Mouse (Mus musculus): Measurements from ENCODE around the gene Hsd17b1.

Hsd17b1 gene

DNA sequence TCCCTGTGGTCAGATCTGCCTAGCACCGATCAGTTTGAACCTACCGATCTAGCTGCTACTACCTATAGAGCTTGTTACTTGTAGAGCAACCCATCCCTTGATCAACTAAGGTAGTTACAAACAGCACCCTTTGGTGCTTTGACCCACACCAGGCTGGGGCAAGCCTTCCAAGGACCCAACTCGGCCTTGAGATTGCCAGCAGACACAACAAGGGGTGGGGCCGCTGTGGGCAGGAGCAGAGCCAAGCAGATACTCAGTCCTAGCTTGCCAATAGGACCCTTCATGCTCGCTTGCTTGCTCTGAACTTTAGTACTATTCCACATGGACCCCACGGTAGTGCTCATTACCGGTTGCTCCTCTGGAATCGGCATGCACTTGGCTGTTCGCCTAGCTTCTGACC is at the start of gene Hsd17b1:
TSS of gene Hsd17b1 (plus strand) at position 291 of the 400 bp plus-strand sequence.
- no peak for DNase-seq (ENCODE audit: extremely low spot score)

GRCm38 (mm10) chr11:101029320-101029719 is 48.9 kb upstream of the Hsd17b1 start:
- DNase-seq (ENCODE audit: extremely low spot score), result no peak

GRCm38 (mm10) chr11:101030136-101030807 is 47.9 kb upstream of the Hsd17b1 start:
- DNase-seq (ENCODE audit: extremely low spot score), result no peak

DNA sequence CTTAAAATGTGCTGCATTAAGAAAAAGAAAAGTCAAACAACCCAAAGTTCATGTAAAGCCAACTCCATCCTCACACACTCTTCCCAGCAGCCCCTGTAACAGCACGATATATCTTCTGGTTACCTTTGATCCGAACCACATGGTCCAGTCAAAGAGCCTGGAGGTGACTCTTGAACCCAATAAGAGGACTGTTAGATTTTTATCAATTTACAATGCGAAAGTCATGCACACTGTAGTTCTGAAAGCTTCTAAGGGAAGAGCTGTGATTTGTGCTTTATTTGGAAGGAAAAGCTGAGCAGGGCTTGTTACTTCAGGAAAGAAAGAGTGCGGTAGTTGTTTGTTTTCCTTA is 47.4 kb upstream of the Hsd17b1 start:
- no peak for DNase-seq (ENCODE audit: extremely low spot score)

DNA sequence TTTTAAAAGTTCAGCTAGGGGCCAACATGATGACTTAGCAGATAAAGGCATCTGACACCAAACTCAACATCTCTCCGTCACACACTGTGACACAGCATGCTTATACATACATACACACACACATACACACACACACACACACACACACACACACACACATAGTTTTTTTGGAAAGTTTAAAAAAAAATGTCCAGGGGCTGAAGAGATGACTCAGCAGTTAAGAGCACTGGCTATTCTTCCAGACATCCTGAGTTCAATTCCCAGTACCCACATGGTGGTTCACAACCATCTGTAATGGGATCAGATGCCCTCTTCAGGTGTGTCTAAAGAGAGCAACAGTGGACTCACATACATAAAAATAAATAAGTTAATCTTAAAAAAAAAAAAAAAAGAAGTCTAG is 46.7 kb upstream of the Hsd17b1 start:
- no peak for DNase-seq (ENCODE audit: extremely low spot score)

GRCm38 (mm10) chr11:101033856-101034500 is 44.2 kb upstream of the Hsd17b1 start:
- no peak for DNase-seq (ENCODE audit: extremely low spot score)

- no peak for DNase-seq (ENCODE audit: extremely low spot score)
Observed at GRCm38 (mm10) chr11:101034614-101035327, 43.4 kb upstream of the Hsd17b1 start.

DNA sequence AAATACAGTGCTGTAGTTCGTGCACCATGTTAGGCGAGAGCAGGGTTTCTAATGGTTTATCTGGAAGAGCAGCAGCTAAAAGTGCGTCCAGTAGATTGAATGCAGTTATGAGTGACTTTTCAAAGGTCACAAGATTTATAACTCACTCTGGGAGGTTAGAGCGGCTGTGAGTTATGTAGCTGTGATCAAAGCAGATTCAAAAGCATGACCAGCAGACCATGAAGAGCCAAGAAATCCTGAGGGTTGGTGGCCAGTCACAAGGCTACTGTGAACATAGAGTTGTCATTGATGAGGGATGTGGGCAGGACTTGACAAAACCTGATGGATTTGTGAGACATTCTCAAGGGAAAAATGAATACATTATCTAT is 42.9 kb upstream of the Hsd17b1 start:
- no peak for DNase-seq (ENCODE audit: extremely low spot score)

DNA sequence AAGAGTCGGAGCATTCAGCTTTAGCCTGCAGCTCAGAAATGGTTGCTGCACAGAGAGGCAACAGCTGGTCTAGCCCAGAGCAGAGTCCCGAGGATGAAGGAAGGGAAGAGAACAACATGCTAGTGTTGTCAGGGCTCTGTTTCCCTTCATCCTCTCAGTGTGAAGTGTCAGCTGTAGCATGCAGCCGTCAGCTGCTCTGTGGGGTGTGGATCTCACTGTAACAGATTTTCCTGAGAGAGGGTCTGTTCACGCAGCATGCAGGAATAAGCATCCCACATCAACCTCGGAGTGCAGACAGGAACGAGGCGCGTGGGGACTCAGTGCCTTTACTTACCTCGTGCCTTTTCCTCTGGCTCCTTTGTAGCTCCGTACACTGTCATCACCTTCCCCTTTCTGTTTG is 40.4 kb upstream of the Hsd17b1 start:
- DNase-seq (ENCODE audit: extremely low spot score), result no peak

- DNase-seq (ENCODE audit: extremely low spot score), result no peak
Observed at GRCm38 (mm10) chr11:101045826-101046225, 32.4 kb upstream of the Hsd17b1 start.

GRCm38 (mm10) chr11:101046440-101046839 is 31.8 kb upstream of the Hsd17b1 start:
- no peak for DNase-seq (ENCODE audit: extremely low spot score)

DNA sequence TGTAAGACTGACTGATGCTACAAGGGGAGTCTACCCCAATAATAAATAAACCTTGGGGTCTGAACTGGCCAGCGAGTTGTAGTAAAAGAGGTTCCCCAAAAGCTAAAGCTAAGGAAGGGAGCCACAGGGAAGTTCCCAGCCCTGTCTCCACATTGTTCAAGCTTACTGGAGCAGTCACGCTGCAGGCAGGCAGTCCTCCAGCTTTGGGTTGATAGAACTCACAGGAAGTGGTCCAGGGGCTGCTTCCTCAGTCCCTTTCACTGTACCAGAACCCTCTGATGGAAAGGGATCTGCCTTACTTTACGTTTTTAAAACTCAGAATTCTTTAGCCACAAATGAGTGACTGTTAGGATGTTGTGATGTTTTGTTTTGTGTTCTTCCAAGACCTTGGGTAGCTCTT is 30.7 kb upstream of the Hsd17b1 start:
- no peak for DNase-seq (ENCODE audit: extremely low spot score)

DNA sequence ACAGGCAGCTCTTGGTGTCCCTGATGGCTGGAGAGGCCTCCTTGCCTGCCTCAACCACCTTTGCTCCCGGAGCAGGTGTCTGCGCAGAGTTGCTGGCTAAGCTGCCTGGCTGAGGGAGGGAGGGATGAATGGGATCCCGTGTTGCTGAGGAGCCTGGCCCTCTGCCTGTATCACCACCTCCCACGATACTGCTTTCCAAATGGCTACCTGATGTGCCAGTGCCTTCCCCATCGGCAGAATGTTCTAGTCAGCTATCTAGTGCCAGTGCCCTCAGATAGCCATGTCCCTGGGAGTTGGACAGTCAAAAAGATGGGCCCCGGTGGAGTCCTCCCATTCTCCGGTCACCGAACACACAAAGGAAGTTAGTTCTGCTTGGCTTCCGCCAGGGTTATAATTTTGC is 27.9 kb upstream of the Hsd17b1 start:
- no peak for DNase-seq (ENCODE audit: extremely low spot score)

- DNase-seq (ENCODE audit: extremely low spot score), result no peak
Observed at GRCm38 (mm10) chr11:101051051-101051493, 27.1 kb upstream of the Hsd17b1 start.

- no peak for DNase-seq (ENCODE audit: extremely low spot score)
Observed at GRCm38 (mm10) chr11:101051617-101052016, 26.6 kb upstream of the Hsd17b1 start.

DNA sequence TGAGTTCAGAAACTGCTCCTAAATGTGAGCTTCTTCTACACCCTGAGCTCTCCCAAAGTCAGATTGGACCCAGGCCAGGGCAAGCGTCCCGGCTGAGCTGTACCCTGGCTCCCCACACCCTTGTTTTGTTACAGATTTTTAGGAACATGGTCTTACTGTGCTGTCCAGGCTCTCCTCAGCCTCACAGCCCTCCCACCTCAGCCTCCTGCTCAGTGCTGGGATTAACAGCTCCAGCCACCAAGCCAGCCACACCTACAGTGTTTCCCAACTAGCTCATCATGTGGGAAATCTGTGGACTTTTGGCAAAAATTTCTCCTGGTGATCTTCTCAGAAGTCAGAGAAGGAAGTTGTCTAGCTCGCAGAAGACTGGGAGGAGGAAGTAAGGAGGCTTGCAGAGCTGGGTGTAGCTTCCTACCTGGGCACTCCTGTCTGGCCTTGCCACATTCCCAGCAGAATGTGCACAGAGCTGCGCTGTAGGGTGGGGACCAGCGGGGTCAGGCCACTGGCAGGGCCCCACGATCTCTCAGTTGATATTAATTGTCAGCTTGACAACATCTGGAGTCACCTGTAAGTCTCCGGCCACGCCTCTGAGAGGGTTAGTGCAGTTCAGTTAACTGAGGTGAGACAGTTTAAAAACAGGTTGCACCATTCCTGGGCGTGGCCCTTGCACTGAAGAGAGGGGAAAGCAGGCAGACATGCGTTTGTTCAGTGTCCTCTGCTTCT is 25.3 kb upstream of the Hsd17b1 start:
- no peak for DNase-seq (ENCODE audit: extremely low spot score)

GRCm38 (mm10) chr11:101053974-101054373 is 24.2 kb upstream of the Hsd17b1 start:
- DNase-seq (ENCODE audit: extremely low spot score), result no peak

GRCm38 (mm10) chr11:101055418-101055817 is 22.8 kb upstream of the Hsd17b1 start:
- DNase-seq (ENCODE audit: extremely low spot score), result no peak

GRCm38 (mm10) chr11:101056885-101057284 is 21.3 kb upstream of the Hsd17b1 start:
- no peak for DNase-seq (ENCODE audit: extremely low spot score)

GRCm38 (mm10) chr11:101057860-101058259 is 20.4 kb upstream of the Hsd17b1 start:
- peak; percentile 79 for DNase-seq (ENCODE audit: extremely low spot score)

DNA sequence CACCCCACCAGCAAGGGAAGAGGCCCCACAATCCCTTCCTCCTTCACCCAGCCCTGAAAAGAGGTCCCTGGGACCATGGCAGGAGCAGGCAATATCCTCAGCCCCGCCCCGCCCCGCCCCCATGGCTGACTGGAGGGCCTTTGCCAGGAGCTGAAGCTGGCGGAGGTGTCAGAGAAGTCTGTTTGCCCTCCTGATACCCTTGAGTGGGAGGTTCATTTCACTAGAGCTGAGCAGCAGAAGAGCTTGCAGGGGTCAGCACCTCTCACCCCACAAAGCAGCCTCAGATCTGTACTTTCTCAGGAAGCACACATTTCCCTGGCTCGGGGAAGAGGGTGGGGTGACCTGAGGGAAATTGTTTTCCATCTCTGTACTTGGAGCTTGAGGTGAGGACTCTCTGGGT is 19.5 kb upstream of the Hsd17b1 start:
- DNase-seq (ENCODE audit: extremely low spot score), result no peak

DNA sequence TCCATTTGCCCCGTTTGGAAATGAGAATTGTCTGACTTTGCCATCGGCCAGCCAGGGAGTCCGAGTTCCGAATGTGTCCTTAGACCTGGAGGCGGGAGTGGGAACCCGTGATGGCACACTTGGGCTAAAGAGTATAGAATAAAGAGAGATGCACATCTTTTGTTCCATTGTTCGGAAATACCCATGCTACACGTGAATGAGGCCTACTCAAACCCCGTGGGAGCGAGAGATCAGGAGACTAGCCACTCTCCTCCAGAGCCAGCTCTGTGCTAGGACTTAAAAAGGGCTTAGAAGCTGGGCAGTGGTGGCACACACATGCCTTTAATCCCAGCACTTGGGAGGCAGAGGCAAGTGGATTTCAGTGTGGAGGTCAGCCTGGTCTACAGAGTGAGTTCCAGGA is 18.7 kb upstream of the Hsd17b1 start:
- no peak for DNase-seq (ENCODE audit: extremely low spot score)
